Mouse (Mus musculus): ENCODE results near the gene AU040320. TPM values are rescaled to one million over a fixed set of nuclear protein-coding genes. Genes with fewer than 3 reads are reported as not detected.

Gene AU040320
- total RNA-seq, 2 experiments from 2014 or later: 53.5 to 59.9 TPM

DNA sequence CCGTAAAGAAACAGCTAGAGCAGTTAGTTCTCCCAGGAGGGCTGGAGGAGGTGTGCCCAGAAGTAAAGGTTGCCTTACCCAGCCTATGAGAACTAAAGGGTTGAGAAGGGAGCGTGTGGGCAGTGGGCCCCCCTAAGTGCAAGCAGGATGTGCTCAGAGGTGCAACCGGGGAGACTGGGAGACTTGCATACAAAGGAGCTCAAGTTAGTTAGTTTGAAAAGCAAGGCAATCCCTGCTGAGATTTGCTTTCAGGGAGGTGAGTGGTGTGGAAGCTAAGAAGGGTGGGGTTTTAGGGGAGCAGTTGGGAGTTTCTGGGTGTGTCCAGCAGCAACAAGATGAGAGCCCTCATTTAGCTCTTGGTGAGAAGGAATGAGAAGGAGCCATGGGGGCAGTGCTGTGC is 89.6 kb downstream of the AU040320 start:
- TF ChIP-seq CTCF (IDR thresholded peaks at IDR 0.05): no peak
- intact Hi-C loops (cut with DNase I): no loop called here
- no peak for DNase-seq (ENCODE audit: extremely low spot score in 1 of 2, low spot score in 2 of 2)
- Histone ChIP-seq H3K4me3 (no peak overlapping the region), H3K27ac (no peak overlapping the region)

- intact Hi-C loops (cut with DNase I): no loop called here
These were observed 92.3 kb downstream of the AU040320 start for GRCm38 (mm10) chr4:126845664-126846063.

DNA sequence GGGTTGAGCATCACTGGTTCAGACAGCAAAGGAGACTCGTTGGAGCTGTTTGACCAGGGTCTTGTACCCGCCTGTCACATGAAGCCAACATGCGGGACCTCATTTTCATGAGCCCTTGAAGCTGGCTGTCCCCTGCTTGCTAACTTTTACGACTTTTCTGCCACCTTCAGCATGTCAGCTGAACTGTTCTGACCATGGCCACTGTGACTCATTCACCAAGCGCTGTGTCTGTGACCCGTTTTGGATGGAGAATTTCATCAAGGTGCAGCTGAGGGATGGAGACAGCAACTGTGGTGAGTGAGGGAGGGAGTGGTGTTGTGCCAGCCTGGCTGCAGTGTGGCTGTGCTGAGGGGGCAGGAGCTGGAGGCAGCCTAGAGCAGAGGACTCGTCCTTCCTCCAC is 93.6 kb downstream of the AU040320 start:
- TF ChIP-seq CTCF (IDR thresholded peaks at IDR 0.05): no peak; the same call in 1 of the 2 replicates
- Histone ChIP-seq H3K27ac (0 out of 2 replicates have a peak overlapping the region, but pooled peaks have one; percentile 24), H3K4me3 (no peak overlapping the region)
- intact Hi-C loops (cut with DNase I): no loop called here
- no peak for DNase-seq (ENCODE audit: extremely low spot score in 1 of 2, low spot score in 2 of 2)

More at GRCm38 (mm10) chr4:126845664-126846063, 92.3 kb downstream of the AU040320 start:
- no peak for DNase-seq (ENCODE audit: extremely low spot score in 1 of 2, low spot score in 2 of 2)
- Histone ChIP-seq H3K4me3 (no peak overlapping the region), H3K27ac (no peak overlapping the region)
- TF ChIP-seq CTCF (IDR thresholded peaks at IDR 0.05): no peak

- TF ChIP-seq CTCF (IDR thresholded peaks at IDR 0.05): no peak
- Histone ChIP-seq H3K4me3 (no peak overlapping the region), H3K27ac (no peak overlapping the region)
- no peak for DNase-seq (ENCODE audit: extremely low spot score in 1 of 2, low spot score in 2 of 2)
- intact Hi-C loops (cut with DNase I): loop anchor here (5.0 kb wide), 1 partner anchor 167 kb away; no protein-coding TSS in a partner anchor
These were observed 96.9 kb downstream of the AU040320 start for GRCm38 (mm10) chr4:126850019-126850777.

GRCm38 (mm10) chr4:126850778-126851080 is 97.4 kb downstream of the AU040320 start:
- no peak for DNase-seq (ENCODE audit: extremely low spot score in 1 of 2, low spot score in 2 of 2)
- no peak overlapping the region for H3K4me3 ChIP-seq
- intact Hi-C loops (cut with DNase I): loop anchor here (5.0 kb wide), 1 partner anchor 167 kb away; no protein-coding TSS in a partner anchor
- H3K27ac ChIP-seq: no peak overlapping the region
- no peak for TF ChIP-seq CTCF (IDR thresholded peaks at IDR 0.05)

- Histone ChIP-seq H3K27ac (no peak overlapping the region), H3K4me3 (no peak overlapping the region)
- intact Hi-C loops (cut with DNase I): loop anchor here (5.0 kb wide), 1 partner anchor 164 kb away; no protein-coding TSS in a partner anchor
- DNase-seq (ENCODE audit: extremely low spot score in 1 of 2, low spot score in 2 of 2): no peak
- no peak for TF ChIP-seq CTCF (IDR thresholded peaks at IDR 0.05)
These were observed 99.6 kb downstream of the AU040320 start for GRCm38 (mm10) chr4:126852971-126853370.

DNA sequence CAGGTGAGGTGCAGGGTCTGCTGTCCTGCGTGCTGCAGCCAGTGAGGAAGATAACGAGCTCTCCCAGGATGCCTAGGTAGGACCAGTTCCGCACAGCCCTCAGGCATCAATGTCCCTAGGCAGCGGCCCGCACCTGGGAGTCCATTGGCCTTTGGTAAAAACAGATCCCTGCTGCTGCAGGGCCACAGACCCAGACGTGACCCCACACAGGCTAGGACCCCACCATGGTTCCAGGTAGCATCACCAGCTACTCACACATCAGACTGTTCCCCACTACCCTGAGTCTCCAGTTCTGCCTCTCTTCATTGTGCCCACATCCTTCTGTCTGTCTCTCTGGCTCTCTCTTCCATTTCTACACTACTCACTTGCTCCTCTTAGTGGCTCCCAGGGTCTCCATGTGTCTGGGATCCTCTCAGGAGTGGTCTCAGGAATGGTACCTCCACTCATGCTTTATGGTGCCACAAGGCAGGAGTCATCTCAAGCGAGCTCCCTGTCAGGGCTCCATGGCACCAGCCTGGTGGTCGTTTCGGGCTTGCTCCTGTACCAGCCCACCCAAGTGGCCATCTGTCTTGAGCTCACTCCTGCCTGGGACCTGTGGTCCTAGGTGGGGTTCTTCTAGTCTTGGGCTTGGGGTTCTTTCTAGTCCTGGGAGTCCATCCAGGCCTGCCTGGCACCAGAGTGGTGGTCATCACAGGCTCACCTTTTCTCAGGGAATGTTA is 107.1 kb downstream of the AU040320 start:
- DNase-seq (ENCODE audit: extremely low spot score in 1 of 2, low spot score in 2 of 2): no peak
- TF ChIP-seq CTCF (IDR thresholded peaks at IDR 0.05): no peak
- Histone ChIP-seq H3K27ac (no peak overlapping the region), H3K4me3 (no peak overlapping the region)
- intact Hi-C loops (cut with DNase I): no loop called here

GRCm38 (mm10) chr4:126861514-126862266 is 108.3 kb downstream of the AU040320 start:
- Histone ChIP-seq H3K27ac (no peak overlapping the region), H3K4me3 (no peak overlapping the region)
- intact Hi-C loops (cut with DNase I): no loop called here
- DNase-seq (ENCODE audit: extremely low spot score in 1 of 2, low spot score in 2 of 2): no peak
- TF ChIP-seq CTCF (IDR thresholded peaks at IDR 0.05): peak; percentile 59

GRCm38 (mm10) chr4:126868699-126869098 is 115.4 kb downstream of the AU040320 start:
- TF ChIP-seq CTCF (IDR thresholded peaks at IDR 0.05): no peak
- Histone ChIP-seq H3K4me3 (no peak overlapping the region), H3K27ac (no peak overlapping the region)
- intact Hi-C loops (cut with DNase I): no loop called here
- no peak for DNase-seq (ENCODE audit: extremely low spot score in 1 of 2, low spot score in 2 of 2)

- Histone ChIP-seq H3K4me3 (no peak overlapping the region), H3K27ac (no peak overlapping the region)
- DNase-seq (ENCODE audit: extremely low spot score in 1 of 2, low spot score in 2 of 2): no peak
- no peak for TF ChIP-seq CTCF (IDR thresholded peaks at IDR 0.05)
- intact Hi-C loops (cut with DNase I): no loop called here
These were observed 119.4 kb downstream of the AU040320 start for GRCm38 (mm10) chr4:126872717-126873116.

GRCm38 (mm10) chr4:126879560-126880275 is 126.4 kb downstream of the AU040320 start:
- DNase-seq (ENCODE audit: extremely low spot score in 1 of 2, low spot score in 2 of 2): no peak
- no peak for TF ChIP-seq CTCF (IDR thresholded peaks at IDR 0.05)
- intact Hi-C loops (cut with DNase I): no loop called here
- H3K27ac ChIP-seq: no peak overlapping the region
- no peak overlapping the region for H3K4me3 ChIP-seq
